Mouse (Mus musculus) bone marrow, adult 2 months (tissue): ENCODE measurements around the gene Pkd1. TPM values are rescaled to one million over a fixed set of nuclear protein-coding genes. Genes with fewer than 3 reads are reported as not detected.

ENCODE experiments used
- H3K27ac ChIP-seq: fragments of 200-500 bp; 2 replicates; pipeline ENCODE4 v1.5.1; 2012; ENCODE audit warnings: low read depth, mild to moderate bottlenecking, control low read depth, inconsistent platforms, low read length; ENCODE audit not compliant: control insufficient read depth, poor library complexity, insufficient read depth
- H3K4me1 ChIP-seq: fragments of 200-500 bp; 2 replicates; pipeline ENCODE4 v1.6.1; 2011; ENCODE audit warnings: low read length; ENCODE audit not compliant: control insufficient read depth, insufficient read depth
- H3K4me3 ChIP-seq: fragments of 200-500 bp; replicated peaks from 2 replicates; pipeline ENCODE3; 2011; ENCODE audit warnings: mild to moderate bottlenecking, low read depth, low read length, control low read depth; ENCODE audit not compliant: control insufficient read depth
- CTCF ChIP-seq: fragments of 200-500 bp; IDR thresholded peaks from 2 replicates; pipeline ENCODE4 v1.5.1; 2011; ENCODE audit warnings: low read length, control low read depth; ENCODE audit not compliant: control insufficient read depth, insufficient read depth
- POLR2A ChIP-seq: fragments of 200-500 bp; IDR thresholded peaks from 2 replicates; pipeline ENCODE4 v1.6.1; 2011; ENCODE audit warnings: low read depth, mild to moderate bottlenecking, control low read depth, low read length, borderline replicate concordance; ENCODE audit not compliant: control insufficient read depth
- WGBS: fragments of 180-500 bp; shearing (Covaris S2); methylation state at CpG from one replicate; pipeline ENCODE4 v1.1.7; 2018; 5-methylcytosine and 5-hydroxymethylcytosine counted together
- polyA plus RNA-seq: library from polyadenylated mRNA; stranded (reverse); fragments of >200 nt; gene quantifications from 2 replicates; pipeline ENCODE4 v1.2.4, GENCODE M21; 2011; ENCODE audit warnings: low replicate concordance; ENCODE audit not compliant: missing spikeins, insufficient read depth, insufficient read length

Gene Pkd1
- polyA plus RNA-seq, 1 experiment = 17.9 TPM

DNA sequence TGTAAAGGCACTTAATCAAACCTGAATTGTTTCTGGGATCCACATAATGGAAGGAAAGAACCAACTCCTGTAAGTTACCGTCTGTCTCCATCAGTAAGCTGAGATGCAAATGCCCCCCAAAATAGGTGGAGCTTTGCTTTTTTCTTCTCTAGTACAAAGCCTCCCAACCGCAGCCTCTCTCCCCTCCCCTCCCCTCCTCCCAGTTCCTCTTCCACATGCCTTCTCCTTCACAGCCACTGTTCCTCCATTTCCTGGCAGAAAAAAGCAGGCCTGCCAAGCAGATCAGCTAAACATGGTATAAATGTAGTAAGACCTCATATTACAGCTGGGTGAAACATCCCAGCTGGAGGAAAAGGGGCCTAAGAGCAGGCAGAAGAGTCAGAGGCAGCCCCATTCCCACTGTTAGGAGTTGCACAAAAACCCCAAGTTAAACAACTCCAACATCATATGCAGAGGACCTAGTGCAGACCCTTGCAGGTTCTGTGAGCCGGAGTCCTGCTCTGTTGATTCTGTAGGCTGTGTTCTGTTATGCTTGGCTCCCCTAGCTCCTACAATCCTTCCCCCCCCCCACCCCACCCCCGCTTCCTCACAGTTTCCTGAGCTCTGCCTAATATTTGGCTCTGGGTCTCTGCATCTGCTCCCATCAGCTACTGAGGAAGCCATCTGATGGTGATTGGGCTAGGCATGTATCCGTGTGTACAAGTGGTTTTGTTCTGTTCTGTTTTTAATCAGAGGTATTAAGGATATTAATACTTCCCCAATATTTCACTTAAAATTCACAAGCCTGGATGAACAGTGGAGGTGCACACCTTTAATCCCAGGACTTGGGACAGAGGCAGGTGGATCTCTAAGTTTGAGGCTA lies 34.2 kb downstream of the Pkd1 start:
- no peak overlapping the region for H3K4me3 ChIP-seq
- TF ChIP-seq CTCF (no peak), POLR2A (no peak)
- 0 out of 2 replicates have a peak overlapping the region, but pooled peaks have one; percentile 12 for H3K27ac ChIP-seq
- 39% methylated on average over 5 of the region's 5 CpGs for WGBS
- no peaks in the 10 kb centered on the region for H3K4me1 ChIP-seq

DNA sequence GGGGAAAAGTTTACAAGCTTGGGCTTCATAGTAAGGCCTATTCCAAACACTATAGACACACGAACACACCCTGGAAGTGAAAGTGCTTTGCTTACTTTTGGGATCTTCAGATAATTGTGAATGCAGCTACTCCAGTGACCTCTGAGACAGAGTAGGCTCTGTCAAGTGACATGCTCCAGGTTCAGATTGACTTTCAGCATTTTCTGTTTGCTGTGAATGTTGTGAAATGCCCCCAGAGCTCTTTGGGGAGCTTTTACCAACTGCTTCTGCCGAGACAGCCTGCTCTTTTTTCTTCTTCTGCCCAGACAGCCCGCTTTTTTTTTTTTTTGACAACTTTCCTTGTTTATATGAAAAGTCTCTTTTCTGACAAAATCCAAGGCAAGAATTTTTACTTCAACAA lies 34.9 kb downstream of the Pkd1 start:
- TF ChIP-seq CTCF = no peak
- TF ChIP-seq POLR2A = no peak
- 55% methylated on average over 3 of the region's 3 CpGs for WGBS
- Histone ChIP-seq H3K27ac (no peak overlapping the region), H3K4me1 (no peaks in the 10 kb centered on the region), H3K4me3 (no peak overlapping the region)

DNA sequence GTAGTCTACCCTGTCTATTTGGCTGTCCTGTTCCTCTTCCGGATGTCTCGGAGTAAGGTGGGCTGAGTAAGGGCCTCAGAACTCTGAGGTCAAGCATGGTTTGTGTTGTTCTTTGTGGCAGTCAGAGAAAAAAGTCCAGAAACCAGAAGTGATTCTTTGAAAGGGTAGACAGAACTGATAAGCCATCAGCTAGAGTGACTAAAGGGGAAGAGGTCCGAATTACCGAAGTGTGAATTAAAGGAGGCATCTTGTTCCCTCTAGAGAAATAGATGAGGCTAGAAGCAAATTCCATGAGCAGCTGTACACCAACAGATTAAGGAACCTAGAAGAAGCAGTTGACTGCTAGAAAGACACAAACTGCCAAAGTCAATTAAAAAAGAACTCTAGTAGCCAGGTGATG lies 36.9 kb downstream of the Pkd1 start:
- no peak for TF ChIP-seq POLR2A
- TF ChIP-seq CTCF = no peak
- 80% methylated on average over 4 of the region's 4 CpGs for WGBS
- no peaks in the 10 kb centered on the region for H3K4me1 ChIP-seq
- H3K27ac ChIP-seq = no peak overlapping the region
- no peak overlapping the region for H3K4me3 ChIP-seq

DNA sequence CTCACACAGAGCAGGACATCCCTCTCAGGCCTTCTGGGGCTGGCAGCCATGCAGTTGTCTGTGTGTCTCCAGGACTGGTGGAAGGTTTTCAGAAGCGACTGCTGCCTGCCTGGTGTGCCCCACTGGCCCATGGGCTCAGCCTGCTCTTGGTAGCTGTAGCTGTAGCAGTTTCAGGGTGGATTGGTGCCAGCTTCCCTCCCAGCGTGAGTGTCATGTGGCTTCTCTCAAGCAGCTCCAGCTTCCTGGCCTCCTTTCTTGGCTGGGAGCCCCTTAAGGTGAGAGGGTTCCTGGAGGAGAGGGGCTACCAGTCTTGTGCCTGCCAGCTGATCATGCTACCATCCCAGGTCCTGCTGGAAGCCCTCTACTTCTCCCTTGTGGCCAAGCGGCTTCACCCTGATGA lies 41.3 kb downstream of the Pkd1 start:
- 76% methylated on average over 3 of the region's 3 CpGs for WGBS
- H3K4me1 ChIP-seq = no peaks in the 10 kb centered on the region
- TF ChIP-seq POLR2A (no peak), CTCF (no peak)
- no peak overlapping the region for H3K27ac ChIP-seq
- H3K4me3 ChIP-seq = no peak overlapping the region

DNA sequence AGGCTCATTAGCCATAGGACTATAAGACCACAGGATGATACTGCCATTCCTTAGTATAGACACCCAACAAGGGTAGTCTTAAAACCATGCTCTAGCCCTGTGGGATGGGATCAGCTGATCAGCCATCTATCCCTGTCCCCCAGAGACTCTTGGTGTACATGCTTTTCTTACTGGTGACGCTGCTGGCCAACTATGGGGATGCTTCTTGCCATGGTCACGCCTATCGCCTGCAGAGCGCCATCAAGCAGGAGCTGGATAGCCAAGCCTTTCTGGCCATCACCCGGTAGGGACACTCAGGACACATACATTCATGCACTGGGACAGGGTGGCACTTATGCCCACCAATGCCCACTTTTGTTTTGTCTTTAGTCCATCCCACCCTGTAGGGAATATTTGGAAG lies 42.1 kb downstream of the Pkd1 start:
- no peak for TF ChIP-seq POLR2A
- no peak for TF ChIP-seq CTCF
- no peak overlapping the region for H3K4me3 ChIP-seq
- no peaks in the 10 kb centered on the region for H3K4me1 ChIP-seq
- H3K27ac ChIP-seq = no peak overlapping the region
- WGBS = 91% methylated on average over 5 of the region's 5 CpGs

DNA sequence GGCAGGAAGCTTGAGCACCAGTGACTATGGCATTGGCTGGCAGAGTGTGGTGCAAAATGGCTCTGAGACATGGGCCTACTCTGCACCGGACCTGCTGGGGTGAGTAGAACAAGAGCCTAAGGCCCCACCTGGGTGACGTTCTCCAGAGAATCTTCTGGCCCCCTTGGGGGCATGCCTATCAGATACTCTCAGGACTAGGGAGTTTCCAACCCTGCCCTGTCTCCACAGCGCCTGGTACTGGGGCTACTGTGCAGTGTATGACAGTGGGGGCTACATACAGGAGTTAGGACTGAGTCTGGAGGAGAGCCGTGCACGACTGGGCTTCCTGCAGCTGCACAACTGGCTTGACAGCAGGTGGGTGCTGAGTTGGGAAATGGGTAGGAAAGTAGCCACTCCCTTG lies 43.6 kb downstream of the Pkd1 start:
- H3K4me1 ChIP-seq = no peaks in the 10 kb centered on the region
- 84% methylated on average over 5 of the region's 5 CpGs for WGBS
- TF ChIP-seq POLR2A (no peak), CTCF (no peak)
- no peak overlapping the region for H3K27ac ChIP-seq
- no peak overlapping the region for H3K4me3 ChIP-seq

DNA sequence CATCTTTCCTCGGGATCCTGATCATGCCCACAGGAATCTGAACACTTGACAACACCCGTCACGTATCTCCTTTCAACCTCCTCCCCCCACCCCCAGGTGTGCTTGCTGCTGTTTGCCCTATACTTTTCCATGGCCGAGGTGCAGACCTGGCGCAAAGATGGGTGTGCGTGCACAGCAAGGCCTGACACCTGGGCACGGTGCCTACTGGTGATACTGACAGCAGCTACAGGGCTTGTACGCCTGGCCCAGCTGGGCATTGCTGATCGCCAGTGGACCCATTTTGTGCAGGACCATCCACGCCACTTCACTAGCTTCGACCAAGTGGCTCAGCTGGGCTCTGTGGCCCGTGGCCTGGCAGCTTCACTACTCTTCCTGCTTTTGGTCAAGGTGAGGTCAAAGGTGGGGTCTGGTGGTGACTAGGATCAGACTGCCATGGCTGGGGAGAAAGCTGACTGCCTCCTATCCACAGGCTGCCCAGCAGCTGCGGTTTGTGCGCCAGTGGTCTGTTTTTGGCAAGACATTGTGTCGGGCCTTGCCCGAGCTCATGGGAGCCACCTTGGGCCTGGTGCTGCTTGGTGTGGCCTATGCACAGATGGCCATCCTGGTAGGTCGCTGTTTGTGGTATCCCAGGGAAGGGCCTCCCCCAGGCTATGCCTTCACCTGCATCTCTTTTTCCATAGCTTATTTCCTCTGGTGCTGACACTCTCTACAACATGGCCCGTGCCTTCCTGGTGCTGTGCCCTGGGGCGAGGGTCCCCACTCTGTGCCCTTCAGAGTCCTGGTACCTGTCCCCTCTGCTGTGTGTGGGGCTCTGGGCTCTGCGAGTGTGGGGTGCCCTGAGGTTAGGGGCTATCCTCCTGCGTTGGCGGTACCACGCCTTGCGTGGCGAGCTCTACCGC lies 44.6 kb downstream of the Pkd1 start:
- Histone ChIP-seq H3K27ac (no peak overlapping the region), H3K4me1 (no peaks in the 10 kb centered on the region), H3K4me3 (no peak overlapping the region)
- TF ChIP-seq POLR2A (peak; percentile 9; the same call in 1 of the 2 replicates), CTCF (no peak)
- WGBS = 92% methylated on average over 26 of the region's 26 CpGs
